Mouse (Mus musculus) neural tube, embryonic 15.5 days (tissue): ENCODE results near the gene Fem1b. TPM values are rescaled to one million over a fixed set of nuclear protein-coding genes. Genes with fewer than 3 reads are reported as not detected.

Experiments used
- polyA plus RNA-seq: library from polyadenylated mRNA; unstranded; fragments of >200 nt; fragmentation: Nextera tagmentation; extraction: Ambion mirVana; gene quantifications from 2 replicates; pipeline ENCODE4 v1.2.1, GENCODE M21; 2015

Gene Fem1b
- polyA plus RNA-seq, 1 experiment from 2014 or later, result 45.4 TPM

Other genes starting within 250 kb of the Fem1b start
- gene Itga11, start 134.1 kb downstream of the Fem1b start, polyA plus RNA-seq, result 0.81 and 1.5 TPM in 2 replicates
- gene Cln6, start 26.9 kb upstream of the Fem1b start, polyA plus RNA-seq, result 5.7 and 10.5 TPM in 2 replicates
- 7.1 and 21.3 TPM in 2 replicates for gene Calml4, start 46.1 kb upstream of the Fem1b start, polyA plus RNA-seq
- 51.7 and 56.2 TPM in 2 replicates for gene Pias1, start 176.0 kb upstream of the Fem1b start, polyA plus RNA-seq